ENCODE assay signal across 7 mouse cellular contexts in the genomic region with DNA sequence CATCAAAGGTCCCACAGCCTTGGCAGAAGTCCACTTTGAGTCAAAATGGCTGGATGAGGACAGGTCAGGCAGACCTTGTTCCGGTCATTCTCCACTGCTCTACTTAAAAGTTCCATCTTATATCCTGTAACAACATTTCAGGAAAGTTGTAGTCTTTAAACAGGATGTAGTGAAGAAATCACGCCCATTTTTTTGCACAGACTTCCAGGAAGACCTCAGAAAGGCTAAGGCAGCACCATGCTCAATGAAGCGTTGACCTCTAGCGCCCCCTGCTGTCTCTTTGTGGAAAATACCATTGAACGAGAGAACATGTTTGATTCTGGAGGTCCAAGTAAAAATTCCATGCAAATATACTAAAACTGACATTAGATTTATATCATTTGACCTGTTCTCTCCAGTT. TPM values are rescaled to one million over a fixed set of nuclear protein-coding genes. Genes with fewer than 3 reads are reported as not detected.
A peak's percentile ranks its signal among the peaks of the same experiment; 100 is the strongest.
DNase-seq lines count a peak whose midpoint lies in the region; ATAC-seq and TF ChIP-seq lines count a peak whose summit lies in the region.

No protein-coding gene starts in this region.

- H3K4me2 ChIP-seq in hindbrain, embryonic 16.5 days (ENCODE audit: low read length): no peak overlapping the region

- no peak overlapping the region for H3K27ac ChIP-seq in cerebellum, adult 2 months (ENCODE audit: insufficient read depth, low read length)
- no peak overlapping the region for H3K27ac ChIP-seq in hindbrain, embryonic 16.5 days (ENCODE audit: low read depth, low read length)

- 15% methylated on average over 5 of the region's 5 CpGs for WGBS in cerebellum, adult 2 months
- 20% methylated on average over 5 of the region's 5 CpGs for WGBS in hindbrain, embryonic 16.5 days

- no peak overlapping the region for H3K9ac ChIP-seq in hindbrain, embryonic 16.5 days (ENCODE audit: low read depth, low read length)

- no peaks in the 10 kb centered on the region for H3K27me3 ChIP-seq in cerebellum, adult 2 months (ENCODE audit: control insufficient read depth, insufficient read depth, low read length)
- no peaks in the 10 kb centered on the region for H3K27me3 ChIP-seq in hindbrain, embryonic 16.5 days (replicated peaks; ENCODE audit: control insufficient read depth, insufficient read depth, low read length)

- no peak overlapping the region for H3K4me3 ChIP-seq in cerebellum, adult 2 months (replicated peaks; ENCODE audit: insufficient read depth, low read depth, low read length)
- H3K4me3 ChIP-seq in hindbrain, embryonic 16.5 days (ENCODE audit: low read length): no peak overlapping the region

- no peaks in the 10 kb centered on the region for H3K36me3 ChIP-seq in hindbrain, embryonic 16.5 days (ENCODE audit: control insufficient read depth, insufficient read depth, low read length)

- peak; percentile 40; the same call in 1 of the 2 replicates for ATAC-seq in hindbrain, embryonic 16.5 days

- DNase-seq in ZHBTc4 (ENCODE audit: low read depth, low spot score): peak; percentile 86
- DNase-seq in cerebellum, adult 2 months: peak; percentile 59 to 67
- peak; percentile 32 to 94 for DNase-seq in frontal cortex, adult 2 months (ENCODE audit: extremely low spot score in 1 of 2, low spot score in 1 of 2)
- DNase-seq in left cerebral cortex, adult 11 months (ENCODE audit: low spot score): peak; percentile 56
- peak; percentile 84 for DNase-seq in mesoderm, embryonic 11.5 days (ENCODE audit: low read depth, low spot score)
- peak; percentile 42 to 51 for DNase-seq in spleen, postnatal 36 days (ENCODE audit: low spot score in 2 of 2)

- no peaks in the 10 kb centered on the region for H3K9me3 ChIP-seq in hindbrain, embryonic 16.5 days (ENCODE audit: control insufficient read depth, low read length)

- TF ChIP-seq POLR2A in cerebellum, adult 2 months (IDR thresholded peaks at IDR 0.05; ENCODE audit: borderline replicate concordance, insufficient read depth, low read length): no peak

- no peaks in the 10 kb centered on the region for H3K4me1 ChIP-seq in cerebellum, adult 2 months (ENCODE audit: control insufficient read depth, insufficient read depth, low read length)
- H3K4me1 ChIP-seq in hindbrain, embryonic 16.5 days (ENCODE audit: control insufficient read depth, insufficient read depth, low read depth, low read length): no peaks in the 10 kb centered on the region; the same call in none of the 2 replicates

- peak; percentile 78 for TF ChIP-seq CTCF in cerebellum, adult 2 months (IDR thresholded peaks at IDR 0.05; ENCODE audit: borderline replicate concordance, insufficient read depth, low read depth, low read length)

RNA-seq across cellular contexts. Expression of a gene that starts 56.6 kb away (rescaled TPM):
- 36.9 and 38.7 TPM in 2 replicates for polyA plus RNA-seq in cerebellum, adult 2 months (2012; rRNA removed)
- 51.4 and 55.9 TPM in 2 replicates for polyA plus RNA-seq in frontal cortex, adult 2 months (2012; rRNA removed)
- 20.4 and 26.1 TPM in 2 replicates for polyA plus RNA-seq in hindbrain, embryonic 16.5 days (2015; fragmentation: Nextera tagmentation; extraction: Ambion mirVana)
